Mouse (Mus musculus) heart, adult 8-10 months (tissue): ENCODE results near the gene Ezr. TPM values are rescaled to one million over a fixed set of nuclear protein-coding genes. Genes with fewer than 3 reads are reported as not detected.
"Not testable (repeated sequence)": the region's sequence is repeated elsewhere in the genome, so short reads cannot be mapped to it uniquely, and the experiment has no call there.

ENCODE experiments used
- DNase-seq: peaks from one replicate; pipeline ENCODE4 v3.0.0; 2022; ENCODE audit warnings: low spot score
- total RNA-seq, 4 experiments: library from RNA; stranded (reverse); gene quantifications; 2 replicates each; pipeline ENCODE4 v1.2.4; 2022

Ezr gene
- total RNA-seq, 4 experiments from 2014 or later = 29.1 to 38.7 (median 33.9) TPM

- not testable (repeated sequence) for DNase-seq
Observed at GRCm38 (mm10) chr17:6713483-6713882, 69.1 kb downstream of the Ezr start.

- not testable (repeated sequence) for DNase-seq
Observed at GRCm38 (mm10) chr17:6708194-6708593, 74.4 kb downstream of the Ezr start.

GRCm38 (mm10) chr17:6707422-6707821 is 75.2 kb downstream of the Ezr start:
- DNase-seq = not testable (repeated sequence)

- not testable (repeated sequence) for DNase-seq
Observed at GRCm38 (mm10) chr17:6706448-6706847, 76.1 kb downstream of the Ezr start.

- not testable (repeated sequence) for DNase-seq
Observed at GRCm38 (mm10) chr17:6703381-6704270, 79.0 kb downstream of the Ezr start.

GRCm38 (mm10) chr17:6702625-6703221 is 79.9 kb downstream of the Ezr start:
- DNase-seq = not testable (repeated sequence)

GRCm38 (mm10) chr17:6700077-6700476 is 82.5 kb downstream of the Ezr start:
- not testable (repeated sequence) for DNase-seq

- DNase-seq = not testable (repeated sequence)
Observed at GRCm38 (mm10) chr17:6699502-6699901, 83.1 kb downstream of the Ezr start.

- DNase-seq = peak; percentile 46
Observed at GRCm38 (mm10) chr17:6697224-6697775, 85.3 kb downstream of the Ezr start.

GRCm38 (mm10) chr17:6696521-6696920 is 86.1 kb downstream of the Ezr start:
- not testable (repeated sequence) for DNase-seq

- DNase-seq = not testable (repeated sequence)
Observed at GRCm38 (mm10) chr17:6695712-6696111, 86.9 kb downstream of the Ezr start.

GRCm38 (mm10) chr17:6691596-6691995 is 91.0 kb downstream of the Ezr start:
- peak; percentile 88 for DNase-seq

- DNase-seq = not testable (repeated sequence)
Observed at GRCm38 (mm10) chr17:6689344-6689743, 93.2 kb downstream of the Ezr start.

Other genes with a start within 250 kb of the Ezr start
- 1 to 10 TPM; 1.8 to 3.9 (median 2.7) TPM for gene Dynlt1c, start 181.1 kb downstream of the Ezr start, total RNA-seq
- gene Dynlt1f, start 126.9 kb downstream of the Ezr start, total RNA-seq = 10 to 100 TPM; 37.9 to 41.6 (median 39.9) TPM
- gene Sytl3, start 123.7 kb downstream of the Ezr start, total RNA-seq = under 1 TPM in 3 of 4 experiments, not detected in 1; 0.25 to 0.56 (median 0.34) TPM
- gene Rsph3b, start 165.9 kb upstream of the Ezr start, total RNA-seq = 10 to 100 TPM; 50.1 to 55.1 (median 53.5) TPM
- gene Tagap1, start 178.4 kb upstream of the Ezr start, total RNA-seq = 10 to 100 TPM in 2 of 4 experiments, 1 to 10 TPM in 2; 9.5 to 14.3 (median 10.5) TPM
- gene Rnaset2b, start 187.8 kb upstream of the Ezr start, total RNA-seq = 100 to 1,000 TPM; 180 to 197 (median 191) TPM
- gene Gm49721, start 196.1 kb upstream of the Ezr start, total RNA-seq = not detected
- not detected for gene Gm1604a, start 242.8 kb upstream of the Ezr start, total RNA-seq